18 mouse cellular contexts compared by ENCODE assay signal in the genomic region with DNA sequence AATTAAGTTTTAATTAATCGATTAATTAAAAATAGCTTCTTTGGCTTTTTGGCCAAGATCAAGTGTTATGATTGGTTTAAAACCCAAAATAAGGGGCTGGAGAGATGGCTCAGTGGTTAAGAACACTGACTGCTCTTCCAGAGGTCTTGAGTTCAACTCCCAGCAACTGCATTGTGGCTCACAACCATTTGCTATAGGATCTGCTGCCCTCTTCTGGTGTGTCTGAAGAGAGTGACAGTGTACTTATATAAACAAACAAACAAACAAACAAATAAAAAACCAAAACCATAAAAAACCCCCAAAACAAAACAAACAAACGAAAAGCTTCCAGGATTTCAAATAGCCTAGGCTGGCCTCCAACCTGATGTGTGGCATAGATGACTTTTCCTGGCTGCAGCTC. TPM values are rescaled to one million over a fixed set of nuclear protein-coding genes. Genes with fewer than 3 reads are reported as not detected.
DNase-seq lines count a peak whose midpoint lies in the region; ATAC-seq and TF ChIP-seq lines count a peak whose summit lies in the region.
"Had no signal": no experiment of that assay in that cellular context is flagged by ENCODE, and none has a peak within 500 bp of the region (broad histone marks: within the 10 kb centered on the region; RNA-seq: fewer than 3 reads in every experiment).

No protein-coding gene starts in this region.

- no peak overlapping the region for H3K9ac ChIP-seq in heart, postnatal 0 days (replicated peaks; ENCODE audit: low read depth, low read length)
- no peak overlapping the region for H3K9ac ChIP-seq in lung, postnatal 0 days (replicated peaks; ENCODE audit: low read depth)
- no peak overlapping the region for H3K9ac ChIP-seq in stomach, postnatal 0 days (ENCODE audit: low read length)
- H3K9ac ChIP-seq: embryonic facial prominence, embryonic 12.5 days had no signal

- intact Hi-C loops in heart, postnatal 14 days (cut with DNase I), result loop anchor here (5.0 kb wide), 1 partner anchor 54 kb away; a partner anchor contains a TSS

- H3K4me3 ChIP-seq in heart, postnatal 0 days (ENCODE audit: low read depth, low read length), result no peak overlapping the region
- H3K4me3 ChIP-seq in lung, postnatal 0 days (ENCODE audit: low read depth, low read length), result no peak overlapping the region
- H3K4me3 ChIP-seq in stomach, postnatal 0 days (ENCODE audit: low read depth, low read length), result no peak overlapping the region
- H3K4me3 ChIP-seq: embryonic facial prominence, embryonic 12.5 days had no signal

- ATAC-seq in heart, postnatal 0 days (ENCODE audit: insufficient read depth, low read depth), result no peak
- no peak for ATAC-seq in lung, postnatal 0 days
- ATAC-seq in stomach, postnatal 0 days (ENCODE audit: low FRiP score, low TSS enrichment), result no peak
- ATAC-seq: hindbrain, embryonic 16.5 days had no signal

- 91% methylated on average over 2 of the region's 2 CpGs for WGBS in heart, postnatal 0 days
- 92% methylated on average over 2 of the region's 2 CpGs for WGBS in lung, postnatal 0 days
- WGBS in stomach, postnatal 0 days, result 89% methylated on average over 2 of the region's 2 CpGs

- no peaks in the 10 kb centered on the region for H3K4me1 ChIP-seq in heart, postnatal 0 days (ENCODE audit: control insufficient read depth, insufficient read depth)
- H3K4me1 ChIP-seq in lung, postnatal 0 days (ENCODE audit: insufficient read depth, low read depth, low read length), result no peaks in the 10 kb centered on the region
- no peaks in the 10 kb centered on the region for H3K4me1 ChIP-seq in stomach, postnatal 0 days (replicated peaks; ENCODE audit: control insufficient read depth, insufficient read depth)
- H3K4me1 ChIP-seq: embryonic facial prominence, embryonic 12.5 days had no signal

- H3K9me3 ChIP-seq in heart, postnatal 0 days (replicated peaks; ENCODE audit: control insufficient read depth, low read length), result no peaks in the 10 kb centered on the region
- H3K9me3 ChIP-seq in lung, postnatal 0 days (ENCODE audit: low read length), result no peaks in the 10 kb centered on the region
- no peaks in the 10 kb centered on the region for H3K9me3 ChIP-seq in stomach, postnatal 0 days (ENCODE audit: control insufficient read depth, low read length)
- H3K9me3 ChIP-seq: embryonic facial prominence, embryonic 12.5 days had no signal

- H3K27ac ChIP-seq in heart, postnatal 0 days (ENCODE audit: low read depth), result no peak overlapping the region
- no peak overlapping the region for H3K27ac ChIP-seq in lung, postnatal 0 days (ENCODE audit: low read length)
- no peak overlapping the region for H3K27ac ChIP-seq in stomach, postnatal 0 days (replicated peaks)
- H3K27ac ChIP-seq: embryonic facial prominence, embryonic 12.5 days; macrophage had no signal

- no peak for DNase-seq in heart, postnatal 0 days (ENCODE audit: low spot score)
- no peak for DNase-seq in heart, postnatal 14 days
- DNase-seq in lung, postnatal 0 days (ENCODE audit: low spot score), result no peak
- no peak for DNase-seq in lung, postnatal 36 days
- DNase-seq in induced T-regulatory cell, adult 2 months (ENCODE audit: low read depth), result peak; percentile 52
- no peak for DNase-seq in stomach, postnatal 0 days (ENCODE audit: low spot score)
- no peak for DNase-seq in cerebellum, postnatal 36 days
- no peak for DNase-seq in cerebellum, adult 9-10 months
- DNase-seq: adrenal gland, postnatal 10 days; cerebellum, adult 11-12 months; gastrocnemius, postnatal 25 days; left cerebral cortex, postnatal 4 days; lung, adult 2 months; thymus, adult 2 months had no signal

- TF ChIP-seq CTCF in heart, postnatal 0 days (IDR thresholded peaks at IDR 0.05; ENCODE audit: low read depth), result peak; percentile 12; the same call in 1 of the 2 replicates
- peak; percentile 28 for TF ChIP-seq CTCF in lung, postnatal 0 days (IDR thresholded peaks at IDR 0.05)
- TF ChIP-seq CTCF in stomach, postnatal 0 days (IDR thresholded peaks at IDR 0.05; ENCODE audit: low read depth), result peak; percentile 39; the same call in 1 of the 2 replicates

- TF ChIP-seq EP300 in heart, postnatal 0 days (IDR thresholded peaks at IDR 0.05; ENCODE audit: low read depth), result no peak
- TF ChIP-seq EP300 in lung, postnatal 0 days (IDR thresholded peaks at IDR 0.05), result no peak
- TF ChIP-seq EP300 in stomach, postnatal 0 days (optimal IDR thresholded peaks at IDR 0.05), result no peak

- no peak overlapping the region for H3K4me2 ChIP-seq in heart, postnatal 0 days (ENCODE audit: low read depth, low read length)
- no peak overlapping the region for H3K4me2 ChIP-seq in lung, postnatal 0 days (replicated peaks; ENCODE audit: low read depth, low read length)
- no peak overlapping the region for H3K4me2 ChIP-seq in stomach, postnatal 0 days (replicated peaks; ENCODE audit: low read depth)
- H3K4me2 ChIP-seq: embryonic facial prominence, embryonic 12.5 days; midbrain, embryonic 11.5 days had no signal

- peaks cover 53% of the 10 kb centered on the region for H3K36me3 ChIP-seq in heart, postnatal 0 days (replicated peaks; ENCODE audit: control insufficient read depth, insufficient read depth, low read length)
- peaks cover 21% of the 10 kb centered on the region; the same call in 1 of the 2 replicates for H3K36me3 ChIP-seq in lung, postnatal 0 days (ENCODE audit: insufficient read depth, low read length)
- 0 out of 2 replicates have a peak, but pooled peaks cover 4% of the 10 kb centered on the region for H3K36me3 ChIP-seq in stomach, postnatal 0 days (ENCODE audit: control insufficient read depth, insufficient read depth, low read length)

- H3K27me3 ChIP-seq in heart, postnatal 0 days (ENCODE audit: control insufficient read depth, insufficient read depth, low read length), result no peaks in the 10 kb centered on the region
- no peaks in the 10 kb centered on the region for H3K27me3 ChIP-seq in lung, postnatal 0 days (replicated peaks; ENCODE audit: insufficient read depth, low read length)
- no peaks in the 10 kb centered on the region for H3K27me3 ChIP-seq in stomach, postnatal 0 days (ENCODE audit: control insufficient read depth, insufficient read depth, low read length)
- H3K27me3 ChIP-seq: embryonic facial prominence, embryonic 12.5 days had no signal

RNA-seq across cellular contexts. Expression of a gene that starts 52.4 kb away (rescaled TPM):
- 71.1 and 72.3 TPM in 2 replicates for total RNA-seq in heart, postnatal 0 days (2014; rRNA removed; ENCODE audit: low replicate concordance)
- polyA plus RNA-seq in heart, postnatal 0 days (2015; fragmentation: Nextera tagmentation; extraction: Ambion mirVana), result 24.3 and 27.1 TPM in 2 replicates
- 10 to 100 TPM; 85.9 to 89.6 TPM for total RNA-seq in heart, postnatal 14 days (2021)
- polyA plus RNA-seq in lung, postnatal 0 days (2015; fragmentation: Nextera tagmentation; extraction: Ambion mirVana), result 27.5 and 31.8 TPM in 2 replicates
- polyA plus RNA-seq in stomach, postnatal 0 days (2015; fragmentation: Nextera tagmentation; extraction: Ambion mirVana), result 24.7 and 25.2 TPM in 2 replicates
